ENCODE assay signal across 7 mouse cellular contexts in the genomic region with DNA sequence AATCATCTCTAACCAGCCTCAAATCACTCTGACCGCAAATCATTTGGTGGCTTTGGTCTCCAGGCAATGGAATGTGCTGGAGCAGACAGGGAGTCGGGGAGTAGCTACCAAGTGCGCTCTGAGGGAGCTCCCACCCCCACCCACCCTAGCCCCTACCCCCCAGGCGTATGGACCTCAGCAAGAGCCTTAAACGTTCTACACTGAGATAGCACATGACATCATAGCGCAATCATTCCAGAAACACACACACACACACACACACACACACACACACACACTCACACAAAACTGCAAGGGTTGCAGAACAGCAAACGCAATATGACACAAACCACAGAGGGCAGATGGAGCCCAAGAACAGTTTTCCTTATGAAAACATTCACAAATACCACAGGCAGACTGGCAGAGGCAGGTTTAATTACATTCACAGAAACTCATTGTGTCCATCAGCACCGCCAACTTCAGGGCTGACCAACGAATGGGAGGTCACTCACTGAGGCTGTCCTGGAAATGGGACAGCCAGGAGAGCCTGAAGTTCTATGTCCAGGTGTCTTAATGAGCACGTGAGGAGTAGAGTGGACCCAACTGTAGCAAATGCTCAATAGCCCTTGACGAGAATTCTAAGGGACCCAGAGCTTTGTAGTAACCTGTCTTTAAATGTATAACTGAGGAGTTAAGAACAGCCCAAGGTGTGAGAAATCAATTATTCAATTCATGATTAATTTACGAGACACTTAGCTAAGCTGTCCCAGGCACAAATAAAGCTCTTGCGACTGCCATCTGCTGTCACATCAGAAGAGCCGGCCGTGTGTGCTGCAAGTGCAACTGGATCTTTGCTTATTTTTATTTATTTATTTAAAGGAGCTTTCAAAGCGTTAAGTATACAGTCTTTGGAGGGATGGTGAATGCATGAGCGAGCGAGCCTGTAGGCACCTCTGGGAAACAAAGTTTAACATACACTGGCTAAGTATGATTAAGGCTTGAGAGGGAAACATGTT.
DNase-seq lines count a peak whose midpoint lies in the region; ATAC-seq and TF ChIP-seq lines count a peak whose summit lies in the region.

No protein-coding gene starts in this region.

- no peaks in the 10 kb centered on the region for H3K4me1 ChIP-seq in lung, postnatal 0 days (ENCODE audit: insufficient read depth, low read depth, low read length)
- peaks cover 15% of the 10 kb centered on the region for H3K4me1 ChIP-seq in forebrain, embryonic 14.5 days (ENCODE audit: control insufficient read depth, insufficient read depth, low read length)
- H3K4me1 ChIP-seq in limb, embryonic 14.5 days (ENCODE audit: control insufficient read depth, insufficient read depth, low read length) = peaks cover 32% of the 10 kb centered on the region

- peak; percentile 22; the same call in 1 of the 2 replicates for TF ChIP-seq CTCF in lung, postnatal 0 days (IDR thresholded peaks at IDR 0.05)

- H3K9me3 ChIP-seq in lung, postnatal 0 days (ENCODE audit: low read length) = no peaks in the 10 kb centered on the region
- no peaks in the 10 kb centered on the region for H3K9me3 ChIP-seq in forebrain, embryonic 14.5 days (replicated peaks; ENCODE audit: control insufficient read depth, low read length)
- H3K9me3 ChIP-seq in limb, embryonic 14.5 days (ENCODE audit: control insufficient read depth, low read length) = no peaks in the 10 kb centered on the region

- H3K27me3 ChIP-seq in lung, postnatal 0 days (replicated peaks; ENCODE audit: insufficient read depth, low read length) = peaks cover 4% of the 10 kb centered on the region; the same call in 1 of the 2 replicates
- no peaks in the 10 kb centered on the region for H3K27me3 ChIP-seq in forebrain, embryonic 14.5 days (replicated peaks; ENCODE audit: control insufficient read depth, insufficient read depth, low read length)
- H3K27me3 ChIP-seq in limb, embryonic 14.5 days (ENCODE audit: control insufficient read depth, insufficient read depth, low read length) = no peaks in the 10 kb centered on the region

- no peak for TF ChIP-seq POLR2A in limb, embryonic 14.5 days (IDR thresholded peaks at IDR 0.05; ENCODE audit: borderline replicate concordance, extremely low read depth, insufficient read depth, insufficient read length)

- 28% methylated on average over 18 of the region's 18 CpGs for whole genome bisulfite sequencing in lung, postnatal 0 days
- 33% methylated on average over 18 of the region's 18 CpGs for WGBS in forebrain, embryonic 14.5 days
- 9% methylated on average over 18 of the region's 18 CpGs for WGBS in limb, embryonic 14.5 days

- no peak overlapping the region for H3K9ac ChIP-seq in lung, postnatal 0 days (replicated peaks; ENCODE audit: low read depth)
- H3K9ac ChIP-seq in forebrain, embryonic 14.5 days (ENCODE audit: low read length) = no peak overlapping the region
- H3K9ac ChIP-seq in limb, embryonic 14.5 days (ENCODE audit: low read depth, low read length, severe bottlenecking) = peak overlapping the region; percentile 6; the same call in 1 of the 2 replicates

- H3K4me2 ChIP-seq in lung, postnatal 0 days (replicated peaks; ENCODE audit: low read depth, low read length) = no peak overlapping the region; the same call in 1 of the 2 replicates
- peak overlapping the region; percentile 89 for H3K4me2 ChIP-seq in forebrain, embryonic 14.5 days (ENCODE audit: low read length)
- peak overlapping the region; percentile 76 for H3K4me2 ChIP-seq in limb, embryonic 14.5 days (replicated peaks; ENCODE audit: low read depth, low read length, severe bottlenecking)

- DNase-seq in lung, postnatal 0 days (ENCODE audit: low spot score) = peak; percentile 26
- no peak for DNase-seq in lung, postnatal 25 days (ENCODE audit: low spot score)
- DNase-seq in forebrain, embryonic 14.5 days (ENCODE audit: low spot score) = peak; percentile 71
- DNase-seq in limb, embryonic 14.5 days (ENCODE audit: low spot score) = peak; percentile 47
- no peak for DNase-seq in cerebellum, postnatal 14 days
- no peak for DNase-seq in thymus, postnatal 10 days (ENCODE audit: low spot score in 2 of 2)
- no peak for DNase-seq in right cerebral cortex, postnatal 14 days

- H3K4me3 ChIP-seq in lung, postnatal 0 days (ENCODE audit: low read depth, low read length) = no peak overlapping the region
- no peak overlapping the region for H3K4me3 ChIP-seq in forebrain, embryonic 14.5 days (ENCODE audit: low read depth, low read length)
- H3K4me3 ChIP-seq in limb, embryonic 14.5 days (replicated peaks; ENCODE audit: low read length) = peak overlapping the region; percentile 66

- no peak for TF ChIP-seq EP300 in lung, postnatal 0 days (IDR thresholded peaks at IDR 0.05)

- no peak overlapping the region for H3K27ac ChIP-seq in lung, postnatal 0 days (ENCODE audit: low read length)
- H3K27ac ChIP-seq in forebrain, embryonic 14.5 days (ENCODE audit: low read depth, low read length) = peak overlapping the region; percentile 2; the same call in 1 of the 2 replicates
- H3K27ac ChIP-seq in limb, embryonic 14.5 days (replicated peaks; ENCODE audit: low read depth, low read length) = peak overlapping the region; percentile 5; the same call in 1 of the 2 replicates

- H3K36me3 ChIP-seq in lung, postnatal 0 days (ENCODE audit: insufficient read depth, low read length) = no peaks in the 10 kb centered on the region
- H3K36me3 ChIP-seq in forebrain, embryonic 14.5 days (ENCODE audit: control insufficient read depth, insufficient read depth, low read length) = no peaks in the 10 kb centered on the region
- peaks cover 6% of the 10 kb centered on the region for H3K36me3 ChIP-seq in limb, embryonic 14.5 days (ENCODE audit: control insufficient read depth, insufficient read depth, low read length)

- ATAC-seq in lung, postnatal 0 days = peak; percentile 27; the same call in 1 of the 2 replicates
- peak; percentile 11 for ATAC-seq in forebrain, embryonic 14.5 days
- peak; percentile 25 for ATAC-seq in limb, embryonic 14.5 days (ENCODE audit: low FRiP score, low read depth)

Comparison
In these comparisons a context has a peak if more than half of its experiments do, and no peak if none do; other contexts are left out.
1. DNase-seq: peak in lung, postnatal 0 days (single experiment), forebrain, embryonic 14.5 days (single experiment) and limb, embryonic 14.5 days (single experiment); none in lung, postnatal 25 days (single experiment), cerebellum, postnatal 14 days (0 of 2), thymus, postnatal 10 days (0 of 2) and right cerebral cortex, postnatal 14 days (single experiment).
2. Peak in every context shown above with its lines, with median percentiles within 50 percentile points of each other: ATAC-seq.